Mouse (Mus musculus) small intestine, adult 2 months (tissue): ENCODE measurements at regions not wholly inside any gene's neighbourhood (a gene's known extent, or its start where the extent isn't known, plus 50 kb on each side); places are given as distances from the start of the nearest gene placed in this dataset.

Source experiments
- CTCF ChIP-seq: fragments of 200-500 bp; IDR thresholded peaks from 2 replicates; pipeline ENCODE4 v1.5.1; 2012; ENCODE audit warnings: low read depth, mild to moderate bottlenecking, control low read depth, inconsistent platforms, low read length, moderate library complexity, mixed read lengths; ENCODE audit not compliant: insufficient replicate concordance, insufficient read length; ENCODE audit errors: extremely low read depth
- POLR2A ChIP-seq: fragments of 200-500 bp; IDR thresholded peaks from 2 replicates; pipeline ENCODE4 v1.6.1; 2012; ENCODE audit warnings: low read depth, mild to moderate bottlenecking, control low read depth, inconsistent platforms, low read length, moderate library complexity

DNA sequence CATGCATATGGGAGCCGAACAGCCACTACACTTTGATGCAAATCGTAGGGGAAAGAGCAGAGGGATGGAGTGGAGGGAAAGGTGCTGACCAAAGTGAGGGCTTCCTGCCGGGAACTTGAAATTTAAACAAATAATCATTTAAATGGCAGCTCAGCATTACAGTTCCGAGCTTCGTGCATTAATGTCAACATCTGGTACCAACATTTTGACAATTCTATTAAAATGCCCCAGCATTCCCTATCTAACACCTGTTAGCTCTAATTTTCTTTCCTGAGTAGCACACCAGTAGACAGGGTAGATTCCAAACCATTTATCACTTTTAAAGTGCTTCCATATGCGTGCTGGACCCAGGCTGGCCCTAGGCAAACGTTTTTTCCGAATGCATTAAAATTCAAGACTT is 178.1 kb downstream of the Emx2 start:
- TF ChIP-seq CTCF (no peak), POLR2A (no peak)
